Mouse (Mus musculus) forebrain, embryonic 10.5 days (tissue): ENCODE results near the gene Gm20683. TPM values are rescaled to one million over a fixed set of nuclear protein-coding genes. Genes with fewer than 3 reads are reported as not detected.

ENCODE experiments used
- DNase-seq: peaks from one replicate; pipeline ENCODE4 v3.0.0-alpha.2; 2017; ENCODE audit warnings: low spot score; ENCODE audit errors: extremely low spot score
- H3K27ac ChIP-seq: fragments of 300-500 bp; sonication (generic); 2 replicates; pipeline ENCODE4 v1.5.1; 2016; ENCODE audit warnings: mild to moderate bottlenecking
- H3K27me3 ChIP-seq: fragments of 300-500 bp; sonication (generic); 2 replicates; pipeline ENCODE4 v1.6.1; 2016; ENCODE audit warnings: mild to moderate bottlenecking; ENCODE audit not compliant: poor library complexity, severe bottlenecking
- H3K36me3 ChIP-seq: fragments of 300-500 bp; sonication (generic); replicated peaks from 2 replicates; pipeline ENCODE4 v1.6.1; 2016; ENCODE audit warnings: mild to moderate bottlenecking, moderate library complexity
- H3K4me1 ChIP-seq: fragments of 300-500 bp; sonication (generic); 2 replicates; pipeline ENCODE4 v1.6.1; 2016
- H3K4me3 ChIP-seq: fragments of 300-500 bp; sonication (generic); 2 replicates; pipeline ENCODE4 v1.5.1; 2016; ENCODE audit warnings: mild to moderate bottlenecking, moderate library complexity
- H3K9me3 ChIP-seq: fragments of 300-500 bp; sonication (generic); 2 replicates; pipeline ENCODE4 v1.6.1; 2016; ENCODE audit warnings: mild to moderate bottlenecking, moderate library complexity
- WGBS: fragments of 180-500 bp; shearing (Covaris S2); methylation state at CpG from one replicate; pipeline ENCODE4 v1.1.7; 2016; 5-methylcytosine and 5-hydroxymethylcytosine counted together
- polyA plus RNA-seq: library from polyadenylated mRNA; unstranded; fragments of >200 nt; fragmentation: Nextera tagmentation; extraction: Ambion mirVana; gene quantifications from 2 replicates; pipeline ENCODE4 v1.2.1, GENCODE M21; 2016

The Gm20683 gene
- polyA plus RNA-seq, 1 experiment from 2014 or later: 2.3 TPM

GRCm38 (mm10) chr17:25869954-25870353 is 28.4 kb upstream of the Gm20683 start:
- WGBS: 90% methylated on average over 2 of the region's 2 CpGs
- no peak overlapping the region for H3K27ac ChIP-seq
- H3K9me3 ChIP-seq: no peaks in the 10 kb centered on the region
- peaks cover 52% of the 10 kb centered on the region for H3K4me1 ChIP-seq
- H3K4me3 ChIP-seq: no peak overlapping the region
- no peak for DNase-seq
- no peaks in the 10 kb centered on the region for H3K27me3 ChIP-seq
- H3K36me3 ChIP-seq: no peaks in the 10 kb centered on the region; the same call in 1 of the 2 replicates

GRCm38 (mm10) chr17:25869498-25869897 is 27.9 kb upstream of the Gm20683 start:
- H3K27me3 ChIP-seq: no peaks in the 10 kb centered on the region
- H3K36me3 ChIP-seq: no peaks in the 10 kb centered on the region; the same call in 1 of the 2 replicates
- H3K4me3 ChIP-seq: no peak overlapping the region
- no peaks in the 10 kb centered on the region for H3K9me3 ChIP-seq
- WGBS: 84% methylated on average over 8 of the region's 8 CpGs
- no peak overlapping the region for H3K27ac ChIP-seq
- peaks cover 50% of the 10 kb centered on the region for H3K4me1 ChIP-seq
- no peak for DNase-seq

GRCm38 (mm10) chr17:25868601-25869191 is 27.1 kb upstream of the Gm20683 start, which contains the start of gene Mcrip2:
Mcrip2 (minus strand) TSS chr17:25868764.
- WGBS: under 1% methylated on average over 24 of the region's 24 CpGs
- DNase-seq: peak; percentile 79
- Histone ChIP-seq H3K27ac (peak within 1 kb of the TSS; percentile 82), H3K36me3 (peaks cover 5% of the 10 kb centered on the region; the same call in 1 of the 2 replicates), H3K4me1 (peaks cover 42% of the 10 kb centered on the region), H3K27me3 (no peaks in the 10 kb centered on the region), H3K4me3 (peak within 1 kb of the TSS; percentile 90), H3K9me3 (no peaks in the 10 kb centered on the region)

GRCm38 (mm10) chr17:25867836-25868600 is 26.5 kb upstream of the Gm20683 start:
- no peaks in the 10 kb centered on the region for H3K27me3 ChIP-seq
- DNase-seq: peak; percentile 58
- under 1% methylated on average over 42 of the region's 42 CpGs for WGBS
- H3K4me1 ChIP-seq: peaks cover 41% of the 10 kb centered on the region
- no peaks in the 10 kb centered on the region for H3K9me3 ChIP-seq
- peak overlapping the region; percentile 90 for H3K4me3 ChIP-seq
- peaks cover 5% of the 10 kb centered on the region; the same call in 1 of the 2 replicates for H3K36me3 ChIP-seq
- peak overlapping the region; percentile 82 for H3K27ac ChIP-seq

- WGBS: 17% methylated on average over 7 of the region's 7 CpGs
- Histone ChIP-seq H3K9me3 (no peaks in the 10 kb centered on the region), H3K36me3 (peaks cover 5% of the 10 kb centered on the region; the same call in 1 of the 2 replicates), H3K4me1 (peaks cover 41% of the 10 kb centered on the region), H3K27ac (peak overlapping the region; percentile 82), H3K27me3 (no peaks in the 10 kb centered on the region), H3K4me3 (peak overlapping the region; percentile 90)
- DNase-seq: no peak
Observed at GRCm38 (mm10) chr17:25867509-25867835, 25.9 kb upstream of the Gm20683 start.

- no peaks in the 10 kb centered on the region for H3K27me3 ChIP-seq
- no peak overlapping the region for H3K4me3 ChIP-seq
- WGBS: 91% methylated on average over 3 of the region's 3 CpGs
- peaks cover 5% of the 10 kb centered on the region; the same call in 1 of the 2 replicates for H3K36me3 ChIP-seq
- no peaks in the 10 kb centered on the region for H3K9me3 ChIP-seq
- no peak overlapping the region for H3K27ac ChIP-seq
- DNase-seq: no peak
- H3K4me1 ChIP-seq: peaks cover 53% of the 10 kb centered on the region
Observed at GRCm38 (mm10) chr17:25866172-25866571, 24.6 kb upstream of the Gm20683 start.

- H3K9me3 ChIP-seq: no peaks in the 10 kb centered on the region
- H3K27ac ChIP-seq: no peak overlapping the region
- H3K4me1 ChIP-seq: peaks cover 62% of the 10 kb centered on the region
- peak overlapping the region; percentile 10 for H3K4me3 ChIP-seq
- H3K36me3 ChIP-seq: peaks cover 5% of the 10 kb centered on the region; the same call in 1 of the 2 replicates
- WGBS: 91% methylated on average over 11 of the region's 11 CpGs
- H3K27me3 ChIP-seq: no peaks in the 10 kb centered on the region
- no peak for DNase-seq
Observed at GRCm38 (mm10) chr17:25865288-25865687, 23.7 kb upstream of the Gm20683 start.

GRCm38 (mm10) chr17:25864311-25864710 is 22.7 kb upstream of the Gm20683 start:
- no peaks in the 10 kb centered on the region for H3K27me3 ChIP-seq
- no peaks in the 10 kb centered on the region for H3K9me3 ChIP-seq
- H3K27ac ChIP-seq: no peak overlapping the region
- H3K4me3 ChIP-seq: no peak overlapping the region
- 92% methylated on average over 14 of the region's 14 CpGs for WGBS
- H3K4me1 ChIP-seq: peaks cover 68% of the 10 kb centered on the region
- no peak for DNase-seq
- peaks cover 9% of the 10 kb centered on the region for H3K36me3 ChIP-seq

GRCm38 (mm10) chr17:25863681-25864080 is 22.1 kb upstream of the Gm20683 start:
- Histone ChIP-seq H3K36me3 (peaks cover 15% of the 10 kb centered on the region), H3K4me3 (no peak overlapping the region), H3K27ac (no peak overlapping the region), H3K4me1 (peaks cover 64% of the 10 kb centered on the region), H3K27me3 (no peaks in the 10 kb centered on the region), H3K9me3 (no peaks in the 10 kb centered on the region)
- WGBS: 93% methylated on average over 6 of the region's 6 CpGs
- DNase-seq: no peak

GRCm38 (mm10) chr17:25861704-25862612 is 20.4 kb upstream of the Gm20683 start:
- peaks cover 46% of the 10 kb centered on the region for H3K4me1 ChIP-seq
- DNase-seq: no peak
- peak overlapping the region; percentile 84 for H3K4me3 ChIP-seq

GRCm38 (mm10) chr17:25860832-25861703 is 19.5 kb upstream of the Gm20683 start, which contains the start of gene Wdr90:
Wdr90 (minus strand) TSS chr17:25861501.
- peak; percentile 92 for DNase-seq
- Histone ChIP-seq H3K36me3 (peaks cover 37% of the 10 kb centered on the region), H3K4me1 (peaks cover 38% of the 10 kb centered on the region), H3K4me3 (peak within 1 kb of the TSS; percentile 84), H3K27ac (peak within 1 kb of the TSS; percentile 94), H3K27me3 (no peaks in the 10 kb centered on the region), H3K9me3 (no peaks in the 10 kb centered on the region)
- 3% methylated on average over 65 of the region's 65 CpGs for WGBS

More at GRCm38 (mm10) chr17:25861704-25862612, 20.4 kb upstream of the Gm20683 start:
- Histone ChIP-seq H3K9me3 (no peaks in the 10 kb centered on the region), H3K27ac (peak overlapping the region; percentile 94), H3K27me3 (no peaks in the 10 kb centered on the region), H3K36me3 (peaks cover 30% of the 10 kb centered on the region)
- 11% methylated on average over 6 of the region's 6 CpGs for WGBS
